Mouse (Mus musculus): ENCODE results near the gene Fancg.
A peak's percentile ranks its signal among the peaks of the same experiment; 100 is the strongest.

The Fancg gene

DNA sequence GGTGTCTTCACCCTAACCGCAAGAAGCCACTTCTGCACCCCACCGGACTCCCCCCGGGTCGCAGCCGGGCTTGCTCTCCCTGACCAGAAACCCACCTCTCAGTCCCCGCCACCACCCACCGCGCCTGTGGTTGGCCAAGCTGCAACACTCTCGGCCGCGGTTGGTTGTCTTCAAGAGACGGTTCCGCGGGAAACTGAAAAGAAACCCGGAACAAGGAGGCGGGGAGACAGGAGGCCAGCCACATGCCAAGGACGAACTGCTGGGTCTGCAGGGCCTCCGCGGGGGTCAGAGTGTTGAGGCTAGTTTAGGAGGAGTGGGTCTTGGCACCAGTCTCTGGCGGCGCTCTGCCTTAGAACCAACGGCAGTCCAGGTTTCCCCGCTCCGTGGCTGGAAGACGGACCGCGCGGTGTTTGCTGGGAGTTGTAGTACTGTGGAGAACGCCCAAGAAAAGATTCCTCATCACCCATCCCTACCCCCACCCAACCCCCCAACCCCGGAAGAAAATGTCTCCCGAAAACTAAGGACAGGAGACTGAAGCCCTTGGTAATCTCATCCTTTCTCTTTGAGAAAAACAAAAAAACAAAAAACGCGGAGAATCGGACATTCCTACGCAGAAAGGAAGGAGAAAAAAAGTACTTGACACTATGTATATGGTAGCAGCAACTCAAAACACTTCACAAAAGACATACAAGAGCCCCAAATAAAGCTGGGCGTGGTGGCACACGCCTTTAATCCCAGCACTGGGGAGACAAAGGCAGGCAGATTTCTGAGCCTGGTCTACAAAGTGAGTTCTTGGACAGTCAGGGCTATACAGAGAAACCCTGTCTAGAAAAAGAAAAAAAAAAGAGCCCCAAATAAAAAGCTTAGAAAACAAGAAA lies at the start of gene Fancg:
TSS of gene Fancg (minus strand) at position 346 of the 878 bp plus-strand sequence.
- peak; percentile 93 for DNase-seq (ENCODE audit: extremely low read depth, insufficient read length, low spot score)

DNA sequence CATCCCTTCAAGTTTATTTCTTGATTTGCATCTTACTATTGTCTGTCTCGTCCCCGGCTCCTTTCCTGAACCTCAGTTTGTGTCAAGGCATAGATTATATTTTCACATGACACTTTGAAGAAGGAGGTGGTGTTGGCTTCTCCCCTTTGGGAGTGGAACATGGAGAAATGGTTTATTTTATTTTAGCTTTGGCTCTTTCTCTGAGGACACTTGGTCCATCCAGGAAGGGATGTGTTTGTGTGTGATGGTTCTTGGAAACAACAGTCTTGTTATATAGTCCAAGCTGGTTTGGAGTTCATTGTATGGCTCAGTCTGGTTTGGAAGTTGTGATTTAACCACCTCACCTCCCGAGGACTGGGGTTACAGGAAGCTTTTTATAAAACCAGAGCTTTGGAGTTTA lies 49.4 kb upstream of the Fancg start:
- DNase-seq (ENCODE audit: extremely low read depth, insufficient read length, low spot score): no peak

DNA sequence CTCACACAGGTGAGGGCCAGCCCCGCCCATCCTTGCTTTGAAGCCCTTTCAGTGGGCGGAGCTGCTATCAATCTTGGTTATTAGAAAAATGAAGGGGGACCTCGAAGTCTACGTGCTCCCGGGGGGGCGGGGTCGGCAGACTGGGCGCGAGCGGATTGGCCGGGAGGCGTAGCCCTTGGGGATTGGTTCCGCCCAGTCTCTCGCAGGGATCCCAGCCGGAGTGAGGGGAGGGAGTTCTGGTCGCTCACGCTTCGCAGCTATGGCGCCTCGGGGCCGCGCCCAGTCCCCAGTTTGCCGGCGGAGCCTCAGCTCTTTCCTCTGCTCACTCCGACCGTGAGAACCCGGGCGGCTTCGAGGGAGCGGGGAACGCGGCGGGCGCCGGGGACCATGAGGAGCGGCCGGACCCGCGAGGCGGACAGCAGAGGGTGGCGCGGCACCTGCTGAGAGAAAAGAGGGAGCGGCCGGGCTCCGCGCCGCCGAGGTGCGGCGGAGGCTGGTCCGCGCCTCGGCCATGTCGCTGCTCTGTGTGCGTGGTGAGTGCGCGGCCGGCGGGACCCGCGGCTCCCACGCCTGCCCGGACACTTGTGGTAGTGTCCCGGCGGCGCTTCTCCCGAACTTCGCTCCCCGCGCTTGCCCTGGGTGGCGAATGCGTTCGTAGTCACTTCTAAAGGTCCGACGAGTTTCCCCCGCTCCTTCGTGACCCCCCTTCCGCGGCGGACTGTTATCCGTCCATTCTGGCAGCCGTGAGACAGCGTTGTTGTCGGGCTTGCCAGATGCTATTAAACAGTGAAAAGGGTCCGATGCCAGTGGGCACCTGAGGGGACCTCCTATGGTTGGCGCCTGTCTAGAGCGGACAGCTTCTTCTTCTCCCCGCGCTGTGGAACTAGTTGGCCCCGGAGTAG lies 48.7 kb upstream of the Fancg start, which contains the start of gene Unc13b:
TSS of gene Unc13b (plus strand) at position 201 of the 902 bp plus-strand sequence.
- no peak for DNase-seq (ENCODE audit: extremely low read depth, insufficient read length, low spot score)

DNA sequence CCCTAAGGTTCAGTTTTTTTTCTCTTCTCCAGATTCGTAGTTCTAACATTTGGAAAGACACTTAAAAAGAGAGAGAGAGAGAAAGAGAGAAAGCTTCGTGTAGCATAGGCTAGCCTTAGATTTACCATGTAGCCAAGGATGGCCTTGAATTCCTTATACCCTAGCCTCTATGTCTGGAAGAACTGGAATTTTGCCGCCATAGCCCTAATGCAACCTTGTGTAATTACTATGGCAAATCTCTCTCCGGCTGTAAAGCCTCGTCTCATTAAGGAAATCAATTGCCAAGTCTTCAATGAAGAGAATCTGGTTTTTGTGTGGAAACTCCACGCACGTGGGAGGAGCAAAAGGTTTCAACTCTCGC lies 48.1 kb upstream of the Fancg start:
- DNase-seq (ENCODE audit: extremely low read depth, insufficient read length, low spot score): no peak

DNA sequence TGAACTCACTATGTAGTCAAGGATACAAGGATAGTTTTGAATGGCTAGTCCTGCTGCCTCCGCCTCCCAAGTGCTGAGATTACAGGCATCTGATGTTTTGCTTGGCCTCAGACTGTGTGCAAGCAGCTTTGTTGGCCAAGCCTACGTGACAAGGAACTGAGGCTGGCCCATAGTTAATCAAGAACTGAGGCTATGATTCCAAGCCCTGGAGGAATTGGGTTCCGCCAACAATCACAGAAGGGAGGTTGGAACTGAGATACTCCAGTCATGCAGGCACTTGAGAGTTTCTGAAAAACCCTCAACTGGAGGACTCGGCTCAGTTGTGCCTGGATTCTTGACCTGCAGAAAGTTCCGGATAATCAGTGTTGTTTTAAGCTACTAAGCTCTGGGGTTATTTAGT lies 47.3 kb upstream of the Fancg start:
- no peak for DNase-seq (ENCODE audit: extremely low read depth, insufficient read length, low spot score)

DNA sequence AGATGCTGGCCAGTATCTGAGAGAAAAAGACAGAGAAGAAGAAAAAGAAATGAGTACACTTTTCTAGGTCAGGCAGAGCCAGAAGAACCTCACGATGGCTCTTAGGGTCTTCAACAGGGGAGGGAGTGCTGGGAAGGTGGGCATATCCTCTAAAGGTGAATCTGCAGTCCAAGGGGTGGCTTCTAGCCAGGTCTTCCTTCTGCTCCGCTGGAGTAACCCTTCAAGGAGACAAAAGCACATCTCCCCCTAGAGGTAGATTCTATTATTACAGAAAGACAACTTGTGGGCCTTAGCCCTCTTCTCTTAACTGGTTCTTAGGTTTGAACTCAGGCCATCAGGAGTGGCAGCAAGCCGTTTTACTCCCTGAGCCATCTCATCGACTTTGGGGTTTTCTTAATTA lies 42.3 kb upstream of the Fancg start:
- DNase-seq (ENCODE audit: extremely low read depth, insufficient read length, low spot score): no peak

DNA sequence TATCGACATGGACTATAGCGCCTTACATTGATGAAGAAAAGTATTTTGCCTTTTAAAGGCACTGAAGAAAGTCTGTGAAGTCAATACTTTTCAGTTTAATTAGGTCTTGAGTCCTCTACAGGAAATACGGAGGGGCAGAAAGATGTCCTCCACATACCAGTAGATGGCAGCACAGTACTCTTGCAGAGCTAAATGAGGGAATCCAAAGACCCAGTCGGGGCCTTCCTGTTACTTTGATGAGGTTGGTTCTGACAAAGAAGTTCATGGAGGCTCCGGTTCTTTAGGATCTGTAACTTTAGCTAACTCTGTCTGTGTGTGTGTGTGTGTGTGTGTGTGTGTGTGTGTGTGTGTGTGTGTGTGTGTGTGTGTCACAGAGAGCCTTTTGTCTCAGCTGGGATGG lies 36.9 kb upstream of the Fancg start:
- DNase-seq (ENCODE audit: extremely low read depth, insufficient read length, low spot score): peak; percentile 60

DNA sequence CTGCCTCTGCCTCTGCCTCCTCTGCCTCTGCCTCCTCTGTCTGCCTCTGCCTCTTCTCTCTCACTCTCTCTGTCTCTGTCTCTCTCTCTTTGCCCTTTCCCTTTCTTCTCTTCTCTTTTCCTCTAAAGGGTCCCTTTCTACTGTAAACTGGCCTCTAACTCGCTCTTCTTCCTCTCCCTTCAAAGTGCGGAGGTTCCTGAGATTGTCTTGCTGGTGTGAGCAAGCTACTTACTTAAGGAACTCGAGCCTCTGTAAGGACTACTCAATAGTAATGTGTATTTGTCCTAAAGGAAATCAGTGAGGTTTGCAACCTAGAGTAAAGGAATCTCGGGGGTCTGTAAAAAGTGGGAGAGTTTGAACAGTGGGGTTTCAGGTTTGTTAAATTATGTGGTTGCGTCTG lies 36.3 kb upstream of the Fancg start:
- DNase-seq (ENCODE audit: extremely low read depth, insufficient read length, low spot score): no peak

DNA sequence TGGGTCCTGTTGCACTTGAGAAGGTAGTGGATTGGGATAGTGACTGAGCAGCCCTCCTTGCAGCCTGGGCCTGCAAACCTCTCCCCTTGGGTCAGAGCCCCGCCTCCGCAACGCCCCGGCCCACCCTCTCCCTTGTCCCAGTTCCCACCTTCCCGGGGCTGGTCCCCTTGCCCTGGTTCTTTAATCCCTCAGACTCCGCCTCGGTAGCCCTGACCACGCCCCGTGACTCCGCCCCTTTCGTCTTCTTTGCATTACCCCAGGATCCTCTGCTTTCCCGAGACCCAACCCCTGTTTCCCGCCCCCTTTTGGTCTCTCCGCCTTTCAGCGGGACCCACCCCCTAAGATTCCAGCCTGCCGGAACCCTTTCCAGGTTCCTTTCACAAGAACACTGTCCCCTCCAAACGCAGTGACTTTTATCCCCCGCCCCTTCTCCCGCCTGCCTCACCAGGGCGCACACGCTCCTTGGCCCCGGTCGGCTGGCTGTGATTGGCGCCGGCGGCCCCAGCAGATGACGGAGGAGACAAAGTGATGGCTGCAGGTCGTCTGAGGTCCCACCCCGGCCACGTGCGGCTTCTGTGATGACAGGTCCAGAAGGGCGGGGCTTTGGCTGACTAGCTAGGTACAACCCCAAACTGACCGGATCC lies 35.5 kb upstream of the Fancg start, which contains the start of gene Fam214b:
TSS of gene Fam214b (minus strand) at position 562 of the 644 bp plus-strand sequence.
- peak; percentile 97 for DNase-seq (ENCODE audit: extremely low read depth, insufficient read length, low spot score)

DNA sequence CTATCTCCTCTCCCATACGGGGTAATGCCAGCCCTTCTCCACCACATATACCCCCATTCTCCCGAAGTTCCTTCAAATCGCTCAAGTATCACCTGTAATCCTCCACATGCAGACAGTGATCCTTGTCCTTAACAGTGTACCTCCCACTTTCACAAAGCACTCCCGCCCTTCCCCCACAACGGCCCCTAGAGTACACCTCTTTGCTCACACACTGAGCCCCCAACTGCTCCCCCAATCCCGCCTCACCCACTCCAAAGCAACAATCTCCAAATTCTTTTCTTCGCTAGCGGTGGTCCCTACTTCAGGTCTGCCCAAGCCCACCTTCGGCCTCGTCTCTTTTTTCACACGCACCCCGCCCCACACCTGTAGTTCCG lies 35.0 kb upstream of the Fancg start:
- DNase-seq (ENCODE audit: extremely low read depth, insufficient read length, low spot score): no peak

DNA sequence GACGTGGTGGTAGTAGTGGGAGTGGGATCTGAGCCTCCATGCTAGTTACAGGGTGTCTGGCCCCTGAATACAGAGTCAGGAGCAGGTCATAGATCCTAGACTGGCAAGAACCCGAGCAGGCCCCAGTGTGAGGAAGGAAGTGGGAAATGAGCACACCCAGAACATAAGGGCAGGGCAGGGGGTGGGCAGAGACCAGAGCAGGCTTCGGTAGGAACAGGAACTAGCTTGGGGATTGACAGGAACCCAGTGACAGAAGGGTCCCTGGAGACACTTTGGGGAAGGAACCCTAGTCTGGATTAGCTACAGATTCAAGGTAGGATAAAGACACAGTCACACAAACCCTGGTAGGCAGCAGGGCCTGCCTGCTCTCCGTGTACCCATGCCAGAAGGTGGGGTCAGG lies 34.4 kb upstream of the Fancg start:
- DNase-seq (ENCODE audit: extremely low read depth, insufficient read length, low spot score): peak; percentile 26

DNA sequence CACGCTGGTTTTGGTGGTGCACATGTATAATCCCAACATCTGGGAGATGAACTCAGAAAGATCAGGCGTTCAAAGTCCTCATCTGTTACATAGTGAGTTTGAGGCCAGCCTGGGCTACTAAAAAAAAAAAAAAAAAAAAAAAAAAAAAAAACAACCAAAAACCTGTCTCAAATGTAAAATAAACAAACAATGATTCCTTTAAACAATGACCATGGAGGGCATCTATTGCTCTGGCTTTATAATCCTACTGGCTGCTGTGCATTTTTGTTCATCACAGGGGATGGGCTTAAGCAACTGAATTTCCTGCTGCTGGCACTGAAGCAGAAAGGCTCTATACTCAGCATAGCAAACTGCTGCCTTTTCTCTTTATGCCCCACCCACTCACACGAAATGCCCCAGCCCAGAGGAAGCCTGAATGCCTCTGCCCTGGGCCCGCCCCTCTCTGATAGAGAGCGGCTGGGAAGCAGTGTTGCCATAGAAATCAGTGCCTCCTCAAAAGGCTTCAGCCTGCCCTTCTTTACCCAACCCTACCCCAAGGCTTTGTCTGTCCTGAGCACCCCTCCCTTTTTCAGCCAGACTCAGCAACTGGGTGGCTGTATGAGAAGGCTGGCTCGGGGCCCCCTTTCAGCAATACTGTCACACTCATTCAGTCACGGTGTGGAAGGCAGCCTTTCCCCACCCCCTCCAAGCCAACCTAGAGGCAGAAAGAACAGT lies 33.5 kb upstream of the Fancg start:
- DNase-seq (ENCODE audit: extremely low read depth, insufficient read length, low spot score): peak; percentile 55

DNA sequence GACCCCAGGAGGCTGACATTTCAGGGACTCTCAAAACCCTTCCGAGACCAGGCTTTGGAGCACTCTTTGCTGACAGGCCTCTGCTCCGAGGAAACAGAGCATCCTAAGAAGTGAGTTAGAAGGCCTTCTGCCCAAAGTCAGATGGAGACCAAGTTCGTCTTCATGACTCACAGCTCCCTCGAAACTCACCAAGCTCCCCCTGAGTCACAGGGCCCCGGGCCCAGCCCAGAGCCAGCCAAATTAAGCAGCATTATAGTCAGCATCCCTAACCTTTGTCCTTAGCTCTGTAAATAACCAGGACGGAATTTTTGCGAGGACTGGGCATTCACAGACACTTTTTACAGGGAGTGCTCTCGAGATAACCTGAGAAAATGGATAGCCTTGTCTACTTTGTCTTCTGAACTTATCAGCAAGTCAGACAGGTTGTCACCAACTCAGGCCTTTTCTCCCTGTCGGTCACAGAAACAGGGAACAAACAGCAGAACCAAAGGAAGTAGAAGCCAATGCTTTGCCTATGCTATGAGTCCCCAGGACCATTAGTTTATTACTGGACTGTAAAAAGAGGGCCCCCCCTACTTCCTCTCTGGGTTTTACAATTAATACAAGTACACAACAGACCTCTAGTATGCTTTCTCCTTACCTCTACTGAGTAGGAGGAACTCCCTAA lies 30.7 kb upstream of the Fancg start:
- peak; percentile 69 for DNase-seq (ENCODE audit: extremely low read depth, insufficient read length, low spot score)

DNA sequence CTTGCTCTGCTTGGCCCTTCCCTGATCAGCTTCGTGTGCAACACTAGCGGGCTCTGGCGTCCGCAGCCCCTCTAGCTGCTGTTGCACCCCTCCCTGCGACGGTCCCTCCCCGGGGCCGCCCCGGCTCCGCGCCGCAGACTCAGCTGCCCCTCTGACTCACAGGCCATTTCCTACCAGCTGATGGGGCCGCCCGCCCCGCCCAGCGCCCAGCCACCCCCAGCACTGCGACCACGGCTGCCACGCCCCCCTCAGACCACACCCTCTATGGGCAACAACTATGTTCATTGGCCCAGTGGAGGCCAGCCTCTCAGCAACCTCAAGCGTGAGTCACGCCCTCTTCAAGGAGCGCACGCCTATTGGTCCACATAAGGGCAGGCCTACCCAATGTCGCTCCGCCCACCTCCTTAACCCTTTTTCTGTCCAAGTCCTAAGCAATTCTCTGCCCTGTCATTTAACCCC lies 29.8 kb upstream of the Fancg start:
- DNase-seq (ENCODE audit: extremely low read depth, insufficient read length, low spot score): peak; percentile 99

DNA sequence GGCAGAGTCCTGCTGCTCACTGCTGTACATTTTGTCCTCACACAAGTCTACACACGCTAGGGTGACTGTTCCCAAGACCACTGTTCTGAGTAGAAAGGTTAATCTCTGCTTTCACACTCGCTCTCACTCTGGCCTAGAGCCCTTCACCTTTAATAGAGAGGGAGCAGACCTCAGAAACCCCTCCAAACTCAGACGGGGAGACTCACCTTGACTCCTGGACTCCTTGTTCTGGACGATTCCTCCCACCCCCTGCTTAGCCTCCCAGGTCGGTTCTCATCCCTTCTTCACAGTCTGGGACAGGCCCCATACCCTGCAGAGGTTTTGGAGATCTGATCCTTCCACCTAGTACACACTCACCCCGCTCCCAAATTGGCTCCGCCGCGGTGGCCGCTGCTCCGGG lies 29.3 kb upstream of the Fancg start:
- DNase-seq (ENCODE audit: extremely low read depth, insufficient read length, low spot score): no peak

DNA sequence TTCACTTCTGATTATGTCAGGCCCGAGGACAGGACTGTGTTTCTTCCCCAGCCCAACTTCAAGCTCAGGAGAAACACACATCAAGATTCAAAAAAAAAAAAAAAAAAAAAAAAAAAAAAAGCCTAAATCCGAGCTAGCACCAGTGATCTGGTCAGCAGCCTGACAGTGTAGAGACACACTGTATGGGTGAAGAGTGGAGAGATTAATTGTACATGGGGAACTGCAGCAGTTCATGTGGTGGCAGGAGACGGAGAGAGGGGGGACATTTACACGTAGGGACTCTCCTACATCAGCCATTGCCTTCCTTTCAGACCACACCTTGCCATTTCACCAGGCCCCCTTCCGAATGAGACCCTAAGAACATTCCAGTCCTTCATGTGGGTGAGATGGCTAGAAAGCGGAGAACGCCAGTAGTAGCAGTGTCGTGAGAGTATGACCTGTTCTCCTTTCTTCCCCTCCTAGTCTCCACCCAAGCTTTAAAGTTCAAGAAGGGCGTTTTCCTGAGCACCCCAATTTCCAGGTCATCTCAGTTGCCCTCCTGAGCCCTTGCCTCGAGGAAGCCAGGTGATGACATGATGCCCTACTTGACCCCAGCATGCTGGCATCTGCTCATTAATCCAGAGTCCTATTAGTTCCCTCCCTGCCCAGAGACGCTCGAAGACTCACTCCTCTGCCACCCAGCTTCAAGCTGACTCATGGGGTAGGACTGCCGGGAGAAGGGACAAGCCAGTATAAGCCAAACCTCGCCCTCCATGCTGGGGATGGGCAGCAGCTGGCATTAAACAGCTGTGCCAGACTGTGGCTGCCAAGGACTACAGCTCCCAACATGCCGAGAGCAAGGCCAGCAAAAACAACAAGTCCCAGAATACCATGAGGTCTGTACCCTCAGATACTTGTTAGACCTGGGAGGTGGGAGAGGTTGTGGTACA lies 28.5 kb upstream of the Fancg start:
- peak; percentile 89 for DNase-seq (ENCODE audit: extremely low read depth, insufficient read length, low spot score)

DNA sequence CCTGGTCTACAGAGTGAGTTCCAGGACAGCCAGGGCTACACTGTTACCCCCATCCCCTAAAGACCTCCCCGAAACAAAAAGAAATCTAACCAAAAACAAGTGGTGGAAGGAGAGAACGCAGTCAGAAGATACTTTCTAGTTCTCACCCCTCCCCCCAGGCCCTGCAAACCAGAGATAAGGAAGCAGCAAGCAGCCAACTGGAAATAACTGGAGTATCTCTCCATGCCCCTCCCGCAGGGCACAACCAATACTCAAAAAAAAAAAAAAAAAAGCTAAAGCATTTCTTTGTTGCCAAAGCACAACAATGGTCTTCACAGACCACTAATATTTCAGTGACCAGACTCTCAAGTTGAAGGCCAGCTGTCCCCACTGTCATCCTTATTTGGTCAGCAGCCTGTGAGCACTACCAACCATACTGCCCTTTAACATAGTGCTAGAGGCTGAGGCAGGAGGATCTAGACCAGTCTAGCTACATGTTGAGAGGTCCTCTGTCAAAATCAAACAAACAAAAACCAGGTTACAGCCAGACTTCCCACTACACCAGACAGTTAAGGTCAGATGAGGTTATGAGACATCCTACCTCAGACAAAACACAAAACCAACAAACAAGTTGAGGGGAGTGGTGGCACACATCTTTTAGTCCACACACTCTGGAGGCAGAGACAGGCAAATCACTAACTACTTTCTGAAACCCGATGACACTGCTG lies 27.7 kb upstream of the Fancg start:
- no peak for DNase-seq (ENCODE audit: extremely low read depth, insufficient read length, low spot score)

DNA sequence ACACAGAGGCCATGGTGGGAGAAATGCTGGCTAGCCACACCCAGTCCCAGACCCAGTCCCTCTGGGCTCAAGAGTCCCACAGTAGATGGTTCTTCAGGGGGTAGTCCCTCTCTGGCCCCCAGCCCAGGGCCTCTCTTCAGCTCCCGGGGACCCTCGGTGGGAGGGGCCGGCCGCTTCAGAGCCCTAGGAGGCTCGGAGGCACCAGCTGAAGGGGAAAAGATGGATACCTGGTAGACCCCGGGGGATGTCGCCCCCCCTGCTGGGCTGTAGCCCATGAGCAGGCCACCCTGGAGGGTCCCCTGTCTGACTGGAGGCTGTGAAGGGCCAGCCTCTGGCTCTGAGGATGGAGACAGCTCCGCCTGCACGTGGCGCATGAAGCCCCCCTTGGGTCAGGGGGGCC lies 26.1 kb upstream of the Fancg start:
- no peak for DNase-seq (ENCODE audit: extremely low read depth, insufficient read length, low spot score)

Data from 3134 (cell line).